8 mouse cellular contexts compared by ENCODE assay signal in the genomic region with DNA sequence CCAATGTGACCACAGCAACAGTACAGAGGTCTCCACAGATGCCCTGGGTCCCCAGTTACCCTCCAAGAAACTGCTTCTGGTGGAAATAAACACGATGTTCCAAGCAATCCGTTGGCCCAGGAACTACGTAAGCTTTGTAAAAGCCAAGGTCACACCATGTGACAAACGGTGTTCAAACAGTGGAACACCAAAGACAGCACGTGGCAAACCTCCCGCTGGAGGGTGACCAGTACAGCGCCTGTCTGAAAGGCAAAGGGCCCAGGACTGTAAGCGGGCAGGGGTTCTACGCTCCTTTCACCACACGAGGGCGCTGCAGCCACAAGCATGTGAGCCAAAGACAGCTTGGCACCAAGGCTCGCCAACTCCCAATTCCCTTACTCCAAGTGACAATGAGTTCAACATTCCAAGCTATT. TPM values are rescaled to one million over a fixed set of nuclear protein-coding genes. Genes with fewer than 3 reads are reported as not detected.
DNase-seq lines count a peak whose midpoint lies in the region; ATAC-seq lines count a peak whose summit lies in the region.

No protein-coding gene starts in this region.

- ATAC-seq in hindbrain, embryonic 13.5 days (ENCODE audit: low FRiP score), result peak; percentile 84

- H3K27ac ChIP-seq in hindbrain, embryonic 13.5 days, result no peak overlapping the region

- H3K36me3 ChIP-seq in hindbrain, embryonic 13.5 days, result peaks cover 15% of the 10 kb centered on the region

- H3K4me1 ChIP-seq in hindbrain, embryonic 13.5 days (replicated peaks), result peaks cover 31% of the 10 kb centered on the region

- WGBS in hindbrain, embryonic 13.5 days, result 4% methylated on average over 12 of the region's 12 CpGs

- no peak overlapping the region for H3K4me3 ChIP-seq in hindbrain, embryonic 13.5 days

- H3K9me3 ChIP-seq in hindbrain, embryonic 13.5 days, result no peaks in the 10 kb centered on the region

- no peak overlapping the region for H3K9ac ChIP-seq in hindbrain, embryonic 13.5 days

- peak; percentile 90 for DNase-seq in Muller cell, postnatal 12 days (ENCODE audit: inconsistent ontology term)
- peak; percentile 95 to 97 for DNase-seq in cerebellum, postnatal 10 days
- DNase-seq in frontal cortex, postnatal 14 days (ENCODE audit: low spot score in 2 of 2), result peak; percentile 70 to 80
- peak; percentile 74 to 89 for DNase-seq in layer of hippocampus, postnatal 14 days (ENCODE audit: low spot score in 2 of 2)
- peak; percentile 92 for DNase-seq in lung, postnatal 25 days (ENCODE audit: low spot score)
- DNase-seq in retina, embryonic 14.5 days (ENCODE audit: low spot score), result peak; percentile 92
- peak; percentile 68 to 73 for DNase-seq in thymus, postnatal 36 days

- 0 out of 2 replicates have a peak, but pooled peaks cover 4% of the 10 kb centered on the region for H3K27me3 ChIP-seq in hindbrain, embryonic 13.5 days

- H3K4me2 ChIP-seq in hindbrain, embryonic 13.5 days, result peak overlapping the region; percentile 32

RNA-seq across cellular contexts. Expression of gene Marc1, which starts 13.3 kb away (rescaled TPM):
- polyA plus RNA-seq in hindbrain, embryonic 13.5 days (2015; fragmentation: Nextera tagmentation; extraction: Ambion mirVana), result 0.09 and 0.17 TPM in 2 replicates
- under 1 TPM in 1 of 2 experiments, not detected in 1; 0.35 TPM for total RNA-seq in layer of hippocampus, postnatal 14 days (2021)

RNA-seq across cellular contexts. Expression of gene Marc2, which starts 21.8 kb away (rescaled TPM):
- 110 and 119 TPM in 2 replicates for polyA plus RNA-seq in hindbrain, embryonic 13.5 days (2015; fragmentation: Nextera tagmentation; extraction: Ambion mirVana)
- total RNA-seq in layer of hippocampus, postnatal 14 days (2021), result 10 to 100 TPM; 93.0 to 97.6 TPM

RNA-seq across cellular contexts. Expression of gene C130074G19Rik, which starts 58.6 kb away (rescaled TPM):
- 1.1 and 1.2 TPM in 2 replicates for polyA plus RNA-seq in hindbrain, embryonic 13.5 days (2015; fragmentation: Nextera tagmentation; extraction: Ambion mirVana)
- total RNA-seq in layer of hippocampus, postnatal 14 days (2021), result 10 to 100 TPM in 1 of 2 experiments, 1 to 10 TPM in 1; 9.3 to 12.1 TPM
